Mouse (Mus musculus): Measurements from ENCODE around the gene Rhbg.
A peak's percentile ranks its signal among the peaks of the same experiment; 100 is the strongest.

DNA sequence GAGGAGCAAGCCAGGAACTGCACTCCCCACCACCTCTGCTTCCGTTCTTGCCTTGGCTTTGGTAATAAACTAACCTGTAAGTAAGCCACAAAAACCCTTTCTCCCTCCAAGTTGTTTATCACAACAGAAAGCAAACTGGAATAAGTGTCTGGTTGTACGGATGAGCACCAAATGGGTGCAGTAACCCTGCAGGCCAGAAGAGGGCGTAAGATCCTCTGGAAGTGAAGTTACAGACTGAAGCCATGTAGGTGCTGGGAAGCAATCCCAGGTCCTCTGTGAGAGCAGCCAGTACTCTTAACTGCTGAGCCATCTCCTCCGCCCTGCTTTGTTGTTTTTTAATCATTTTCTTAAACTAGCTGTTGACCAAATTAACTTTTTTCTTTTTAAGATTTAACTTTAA, 19.5 kb upstream of the Rhbg start:
- TF ChIP-seq CTCF (IDR thresholded peaks at IDR 0.05; ENCODE audit: low read depth) (peak; percentile 43), EP300 (optimal IDR thresholded peaks at IDR 0.05) (no peak)

All from stomach, postnatal 0 days (tissue).